In the genomic region with DNA sequence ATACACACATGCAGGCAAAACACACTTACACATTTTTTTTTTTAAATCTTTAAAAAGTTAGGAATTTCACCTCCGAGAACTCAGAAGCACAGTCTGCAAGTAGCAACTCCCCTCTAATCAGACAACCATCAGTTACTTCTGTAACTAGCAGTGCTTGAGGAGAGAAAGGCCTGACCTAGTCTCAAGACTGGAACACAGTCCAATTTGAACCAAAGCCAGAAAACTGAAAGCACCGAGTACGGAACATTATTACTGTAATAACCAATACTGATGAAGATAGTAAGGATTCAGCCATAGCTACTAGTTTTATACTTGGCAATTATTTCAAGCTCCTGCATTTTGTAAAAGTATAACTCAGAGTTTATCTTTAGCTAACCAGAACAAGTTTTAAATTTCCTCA, we compare ENCODE assay signal across 10 mouse cellular contexts. TPM values are rescaled to one million over a fixed set of nuclear protein-coding genes. Genes with fewer than 3 reads are reported as not detected.
DNase-seq lines count a peak whose midpoint lies in the region; ATAC-seq and TF ChIP-seq lines count a peak whose summit lies in the region.
"Had no signal": no experiment of that assay in that cellular context is flagged by ENCODE, and none has a peak within 500 bp of the region (broad histone marks: within the 10 kb centered on the region; RNA-seq: fewer than 3 reads in every experiment).

No protein-coding gene starts in this region.

- TF ChIP-seq POLR2A in lung, adult 2 months (IDR thresholded peaks at IDR 0.05; ENCODE audit: borderline replicate concordance, extremely low read depth, low read depth, low read length) = no peak

- H3K9me3 ChIP-seq in forebrain, embryonic 12.5 days = no peaks in the 10 kb centered on the region
- no peaks in the 10 kb centered on the region for H3K9me3 ChIP-seq in forebrain, postnatal 0 days (ENCODE audit: low read length)
- H3K9me3 ChIP-seq in hindbrain, embryonic 13.5 days = no peaks in the 10 kb centered on the region
- H3K9me3 ChIP-seq in hindbrain, embryonic 11.5 days (ENCODE audit: control insufficient read depth, low read length) = no peaks in the 10 kb centered on the region
- H3K9me3 ChIP-seq in lung, embryonic 14.5 days (ENCODE audit: low read depth, low read length) = no peaks in the 10 kb centered on the region
- no peaks in the 10 kb centered on the region for H3K9me3 ChIP-seq in intestine, embryonic 16.5 days (ENCODE audit: control insufficient read depth, low read length)

- no peak for ATAC-seq in forebrain, embryonic 12.5 days (ENCODE audit: low FRiP score)
- ATAC-seq in forebrain, postnatal 0 days = no peak
- ATAC-seq in hindbrain, embryonic 13.5 days (ENCODE audit: low FRiP score) = no peak
- ATAC-seq in hindbrain, embryonic 11.5 days (ENCODE audit: low FRiP score) = no peak
- no peak for ATAC-seq in lung, embryonic 14.5 days (ENCODE audit: insufficient read depth)
- ATAC-seq in intestine, embryonic 16.5 days = no peak

- H3K4me1 ChIP-seq in forebrain, embryonic 12.5 days = peaks cover 18% of the 10 kb centered on the region
- peaks cover 14% of the 10 kb centered on the region; the same call in 1 of the 2 replicates for H3K4me1 ChIP-seq in forebrain, postnatal 0 days (ENCODE audit: insufficient read depth)
- peaks cover 32% of the 10 kb centered on the region for H3K4me1 ChIP-seq in hindbrain, embryonic 13.5 days (replicated peaks)
- 0 out of 2 replicates have a peak, but pooled peaks cover 2% of the 10 kb centered on the region for H3K4me1 ChIP-seq in hindbrain, embryonic 11.5 days (replicated peaks; ENCODE audit: control insufficient read depth, insufficient read depth, low read length)
- peaks cover 10% of the 10 kb centered on the region; the same call in 1 of the 2 replicates for H3K4me1 ChIP-seq in lung, embryonic 14.5 days (ENCODE audit: insufficient read depth)
- H3K4me1 ChIP-seq in lung, adult 2 months (ENCODE audit: control insufficient read depth, insufficient read depth, low read length) = peaks cover 16% of the 10 kb centered on the region
- peaks cover 17% of the 10 kb centered on the region for H3K4me1 ChIP-seq in intestine, embryonic 16.5 days (ENCODE audit: control insufficient read depth, insufficient read depth, low read length)

- no peak overlapping the region for H3K4me3 ChIP-seq in forebrain, embryonic 12.5 days (replicated peaks)
- no peak overlapping the region for H3K4me3 ChIP-seq in forebrain, postnatal 0 days (ENCODE audit: low read depth, low read length)
- H3K4me3 ChIP-seq in hindbrain, embryonic 13.5 days = no peak overlapping the region
- no peak overlapping the region for H3K4me3 ChIP-seq in hindbrain, embryonic 11.5 days (ENCODE audit: low read depth, low read length)
- no peak overlapping the region for H3K4me3 ChIP-seq in lung, embryonic 14.5 days (ENCODE audit: low read depth, low read length)
- no peak overlapping the region for H3K4me3 ChIP-seq in lung, adult 2 months (replicated peaks; ENCODE audit: extremely low read depth, low read depth, low read length)
- 0 out of 2 replicates have a peak overlapping the region, but pooled peaks have one; percentile 1 for H3K4me3 ChIP-seq in intestine, embryonic 16.5 days (ENCODE audit: low read length)

- no peak for DNase-seq in forebrain, postnatal 0 days
- DNase-seq in hindbrain, embryonic 11.5 days (ENCODE audit: low spot score) = no peak
- peak; percentile 41 for DNase-seq in lung, embryonic 14.5 days
- no peak for DNase-seq in lung, adult 2 months
- DNase-seq in frontal cortex, postnatal 25 days (ENCODE audit: low spot score in 2 of 2) = no peak
- DNase-seq: adrenal gland, adult 2 months; thymus, adult 2 months had no signal

- no peaks in the 10 kb centered on the region for H3K36me3 ChIP-seq in forebrain, embryonic 12.5 days (replicated peaks)
- no peaks in the 10 kb centered on the region for H3K36me3 ChIP-seq in forebrain, postnatal 0 days (ENCODE audit: insufficient read depth)
- no peaks in the 10 kb centered on the region for H3K36me3 ChIP-seq in hindbrain, embryonic 13.5 days
- H3K36me3 ChIP-seq in hindbrain, embryonic 11.5 days (ENCODE audit: control insufficient read depth, insufficient read depth, low read length) = no peaks in the 10 kb centered on the region
- H3K36me3 ChIP-seq in lung, embryonic 14.5 days (ENCODE audit: insufficient read depth) = no peaks in the 10 kb centered on the region; the same call in 1 of the 2 replicates
- no peaks in the 10 kb centered on the region for H3K36me3 ChIP-seq in intestine, embryonic 16.5 days (ENCODE audit: control insufficient read depth, insufficient read depth, low read length)

- no peak for TF ChIP-seq CTCF in forebrain, postnatal 0 days (IDR thresholded peaks at IDR 0.05; ENCODE audit: low read depth)
- TF ChIP-seq CTCF in lung, embryonic 14.5 days (IDR thresholded peaks at IDR 0.05; ENCODE audit: low read depth) = no peak
- TF ChIP-seq CTCF in lung, adult 2 months (IDR thresholded peaks at IDR 0.05; ENCODE audit: insufficient read depth, low read length) = no peak

- no peaks in the 10 kb centered on the region for H3K27me3 ChIP-seq in forebrain, embryonic 12.5 days
- H3K27me3 ChIP-seq in forebrain, postnatal 0 days (ENCODE audit: insufficient read depth, low read length) = no peaks in the 10 kb centered on the region
- no peaks in the 10 kb centered on the region for H3K27me3 ChIP-seq in hindbrain, embryonic 13.5 days
- H3K27me3 ChIP-seq in hindbrain, embryonic 11.5 days (ENCODE audit: control insufficient read depth, insufficient read depth, low read length) = no peaks in the 10 kb centered on the region
- no peaks in the 10 kb centered on the region for H3K27me3 ChIP-seq in lung, embryonic 14.5 days (ENCODE audit: insufficient read depth, low read length)
- H3K27me3 ChIP-seq in intestine, embryonic 16.5 days (replicated peaks; ENCODE audit: control insufficient read depth, insufficient read depth, low read length) = no peaks in the 10 kb centered on the region

- H3K27ac ChIP-seq in forebrain, embryonic 12.5 days = no peak overlapping the region
- no peak overlapping the region for H3K27ac ChIP-seq in forebrain, postnatal 0 days (ENCODE audit: low read depth, low read length)
- H3K27ac ChIP-seq in hindbrain, embryonic 13.5 days = no peak overlapping the region
- no peak overlapping the region for H3K27ac ChIP-seq in hindbrain, embryonic 11.5 days (ENCODE audit: low read depth, low read length)
- H3K27ac ChIP-seq in lung, embryonic 14.5 days (ENCODE audit: low read depth) = no peak overlapping the region
- H3K27ac ChIP-seq in intestine, embryonic 16.5 days (ENCODE audit: low read length) = no peak overlapping the region

- H3K4me2 ChIP-seq in forebrain, embryonic 12.5 days = 0 out of 2 replicates have a peak overlapping the region, but pooled peaks have one; percentile 15
- no peak overlapping the region for H3K4me2 ChIP-seq in forebrain, postnatal 0 days (ENCODE audit: low read depth)
- 0 out of 2 replicates have a peak overlapping the region, but pooled peaks have one; percentile 8 for H3K4me2 ChIP-seq in hindbrain, embryonic 13.5 days
- no peak overlapping the region for H3K4me2 ChIP-seq in hindbrain, embryonic 11.5 days (replicated peaks; ENCODE audit: low read depth, low read length)
- H3K4me2 ChIP-seq in lung, embryonic 14.5 days = peak overlapping the region; percentile 32; the same call in 1 of the 2 replicates
- no peak overlapping the region for H3K4me2 ChIP-seq in intestine, embryonic 16.5 days (ENCODE audit: low read depth, low read length)

- 81% methylated on average over 3 of the region's 3 CpGs for WGBS in forebrain, embryonic 12.5 days
- 48% methylated on average over 3 of the region's 3 CpGs for WGBS in forebrain, postnatal 0 days
- 74% methylated on average over 3 of the region's 3 CpGs for WGBS in hindbrain, embryonic 13.5 days
- 93% methylated on average over 3 of the region's 3 CpGs for WGBS in hindbrain, embryonic 11.5 days
- 40% methylated on average over 3 of the region's 3 CpGs for WGBS in lung, embryonic 14.5 days
- 17% methylated on average over 3 of the region's 3 CpGs for WGBS in lung, adult 2 months
- WGBS in intestine, embryonic 16.5 days = 40% methylated on average over 3 of the region's 3 CpGs

- no peak overlapping the region for H3K9ac ChIP-seq in forebrain, embryonic 12.5 days
- no peak overlapping the region for H3K9ac ChIP-seq in forebrain, postnatal 0 days
- no peak overlapping the region; the same call in 1 of the 2 replicates for H3K9ac ChIP-seq in hindbrain, embryonic 13.5 days
- no peak overlapping the region for H3K9ac ChIP-seq in hindbrain, embryonic 11.5 days (ENCODE audit: low read depth, low read length)
- H3K9ac ChIP-seq in lung, embryonic 14.5 days = no peak overlapping the region
- H3K9ac ChIP-seq in intestine, embryonic 16.5 days (ENCODE audit: low read depth, low read length) = no peak overlapping the region

RNA-seq across cellular contexts. Expression of gene Pak2, which starts 2.7 kb away (rescaled TPM):
- polyA plus RNA-seq in forebrain, embryonic 12.5 days (2016; fragmentation: Nextera tagmentation; extraction: Ambion mirVana) = 57.1 and 59.1 TPM in 2 replicates
- 35.9 and 41.1 TPM in 2 replicates for total RNA-seq in forebrain, postnatal 0 days (2014; rRNA removed)
- 23.3 and 29.4 TPM in 2 replicates for polyA plus RNA-seq in forebrain, postnatal 0 days (2015; fragmentation: Nextera tagmentation; extraction: Ambion mirVana)
- polyA plus RNA-seq in hindbrain, embryonic 13.5 days (2015; fragmentation: Nextera tagmentation; extraction: Ambion mirVana) = 35.3 and 36.2 TPM in 2 replicates
- 46.4 and 48.0 TPM in 2 replicates for polyA plus RNA-seq in hindbrain, embryonic 11.5 days (2014; fragmentation: Nextera tagmentation; extraction: Ambion mirVana)
- polyA plus RNA-seq in lung, embryonic 14.5 days (2014; fragmentation: Nextera tagmentation; extraction: Ambion mirVana) = 38.2 and 39.8 TPM in 2 replicates
- 19.2 and 22.5 TPM in 2 replicates for polyA plus RNA-seq in lung, adult 2 months (2012; rRNA removed)
- polyA plus RNA-seq in intestine, embryonic 16.5 days (2015; fragmentation: Nextera tagmentation; extraction: Ambion mirVana) = 34.5 and 34.6 TPM in 2 replicates

RNA-seq across cellular contexts. Expression of gene Pigx, which starts 23.1 kb away (rescaled TPM):
- polyA plus RNA-seq in forebrain, embryonic 12.5 days (2016; fragmentation: Nextera tagmentation; extraction: Ambion mirVana) = 127 and 133 TPM in 2 replicates
- 71.7 and 102 TPM in 2 replicates for total RNA-seq in forebrain, postnatal 0 days (2014; rRNA removed)
- 113 and 133 TPM in 2 replicates for polyA plus RNA-seq in forebrain, postnatal 0 days (2015; fragmentation: Nextera tagmentation; extraction: Ambion mirVana)
- polyA plus RNA-seq in hindbrain, embryonic 13.5 days (2015; fragmentation: Nextera tagmentation; extraction: Ambion mirVana) = 131 and 132 TPM in 2 replicates
- 147 and 150 TPM in 2 replicates for polyA plus RNA-seq in hindbrain, embryonic 11.5 days (2014; fragmentation: Nextera tagmentation; extraction: Ambion mirVana)
- 105 and 111 TPM in 2 replicates for polyA plus RNA-seq in lung, embryonic 14.5 days (2014; fragmentation: Nextera tagmentation; extraction: Ambion mirVana)
- polyA plus RNA-seq in lung, adult 2 months (2012; rRNA removed) = 19.6 and 20.0 TPM in 2 replicates
- polyA plus RNA-seq in intestine, embryonic 16.5 days (2015; fragmentation: Nextera tagmentation; extraction: Ambion mirVana) = 108 and 109 TPM in 2 replicates

RNA-seq across cellular contexts. Expression of gene Cep19, which starts 23.2 kb away (rescaled TPM):
- 39.7 and 43.8 TPM in 2 replicates for polyA plus RNA-seq in forebrain, embryonic 12.5 days (2016; fragmentation: Nextera tagmentation; extraction: Ambion mirVana)
- 43.6 and 51.5 TPM in 2 replicates for total RNA-seq in forebrain, postnatal 0 days (2014; rRNA removed)
- 61.0 and 64.8 TPM in 2 replicates for polyA plus RNA-seq in forebrain, postnatal 0 days (2015; fragmentation: Nextera tagmentation; extraction: Ambion mirVana)
- polyA plus RNA-seq in hindbrain, embryonic 13.5 days (2015; fragmentation: Nextera tagmentation; extraction: Ambion mirVana) = 48.4 and 52.0 TPM in 2 replicates
- 47.5 and 47.7 TPM in 2 replicates for polyA plus RNA-seq in hindbrain, embryonic 11.5 days (2014; fragmentation: Nextera tagmentation; extraction: Ambion mirVana)
- 29.0 and 33.9 TPM in 2 replicates for polyA plus RNA-seq in lung, embryonic 14.5 days (2014; fragmentation: Nextera tagmentation; extraction: Ambion mirVana)
- 7.8 and 9.2 TPM in 2 replicates for polyA plus RNA-seq in lung, adult 2 months (2012; rRNA removed)
- polyA plus RNA-seq in intestine, embryonic 16.5 days (2015; fragmentation: Nextera tagmentation; extraction: Ambion mirVana) = 26.1 and 29.3 TPM in 2 replicates

Comparison
In these comparisons a context has a peak if more than half of its experiments do, and no peak if none do; other contexts are left out.
1. H3K4me2 ChIP-seq: peak in forebrain, embryonic 12.5 days (single experiment), hindbrain, embryonic 13.5 days (single experiment) and lung, embryonic 14.5 days (single experiment); none in forebrain, postnatal 0 days (single experiment), hindbrain, embryonic 11.5 days (single experiment) and intestine, embryonic 16.5 days (single experiment).